Mouse (Mus musculus) CH12.LX (cell line): ENCODE measurements around the gene Gm28047.
A peak's percentile ranks its signal among the peaks of the same experiment; 100 is the strongest.

Experiments
- CHD2 ChIP-seq: IDR thresholded peaks from 2 replicates; pipeline ENCODE4 v1.6.1; 2011; ENCODE audit warnings: low read length, improper control_type of control experiment
- CTCF ChIP-seq, 2 experiments: IDR thresholded peaks in 1 of 2; conservative IDR thresholded peaks in 1 of 2; 2 replicates each; pipeline ENCODE4 v1.5.1; 2011 to 2012; ENCODE audit warnings: low read depth in 2 of 2, low read length in 2 of 2, improper control_type of control experiment in 1 of 2, inconsistent platforms in 1 of 2, mild to moderate bottlenecking in 1 of 2, moderate library complexity in 1 of 2
- EP300 ChIP-seq: IDR thresholded peaks from 2 replicates; pipeline ENCODE4 v1.6.1; 2011; ENCODE audit warnings: low read length, improper control_type of control experiment
- GABPA ChIP-seq: IDR thresholded peaks from 2 replicates; pipeline ENCODE4 v1.6.1; 2012; ENCODE audit warnings: low read depth, low read length, improper control_type of control experiment, inconsistent platforms; ENCODE audit not compliant: insufficient replicate concordance
- HCFC1 ChIP-seq: IDR thresholded peaks from 2 replicates; pipeline ENCODE4 v1.6.1; 2012; ENCODE audit warnings: low read depth, mild to moderate bottlenecking, inconsistent platforms, low read length, improper control_type of control experiment
- MYC ChIP-seq: IDR thresholded peaks from 2 replicates; pipeline ENCODE4 v1.6.1; 2011; ENCODE audit warnings: low read depth, mild to moderate bottlenecking, improper control_type of control experiment, low read length
- POLR2A ChIP-seq: IDR thresholded peaks from 2 replicates; pipeline ENCODE4 v1.6.1; 2011; ENCODE audit warnings: low read depth, mild to moderate bottlenecking, improper control_type of control experiment, low read length
- RAD21 ChIP-seq: IDR thresholded peaks from 2 replicates; pipeline ENCODE4 v1.6.1; 2011; ENCODE audit warnings: low read depth, mild to moderate bottlenecking, low read length, improper control_type of control experiment, moderate library complexity
- SMC3 ChIP-seq: IDR thresholded peaks from 2 replicates; pipeline ENCODE4 v1.6.1; 2011; ENCODE audit warnings: low read depth, low read length, improper control_type of control experiment
- UBTF ChIP-seq: IDR thresholded peaks from 2 replicates; pipeline ENCODE4 v1.6.1; 2012; ENCODE audit warnings: low read depth, mild to moderate bottlenecking, inconsistent platforms, low read length, improper control_type of control experiment, moderate library complexity
- USF1 ChIP-seq: IDR thresholded peaks from 2 replicates; pipeline ENCODE4 v1.6.1; 2014; ENCODE audit warnings: low read depth, mild to moderate bottlenecking, inconsistent platforms, low read length, improper control_type of control experiment

GRCm38 (mm10) chr15:102505073-102505769, 119.6 kb downstream of the Gm28047 start:
- no peak for TF ChIP-seq RAD21
- TF ChIP-seq POLR2A, result peak; percentile 33; the same call in 1 of the 2 replicates
- no peak for TF ChIP-seq CHD2
- no peak for TF ChIP-seq SMC3
- no peak for TF ChIP-seq EP300
- TF ChIP-seq UBTF, result no peak
- no peak for TF ChIP-seq MYC
- TF ChIP-seq CTCF (conservative IDR thresholded peaks at IDR 0.05 in 1 of 2, IDR thresholded peaks at IDR 0.05 in 1 of 2; ENCODE audit: low read depth in 2 of 2, low read length in 2 of 2), result no peak
- no peak for TF ChIP-seq GABPA
- no peak for TF ChIP-seq USF1
- no peak for TF ChIP-seq HCFC1
